Mouse (Mus musculus) brain, embryonic 14.5 days (tissue): ENCODE data around the gene Rell1.

Experiments used
- CTCF ChIP-seq: fragments of 200-500 bp; IDR thresholded peaks from 2 replicates; pipeline ENCODE4 v1.5.1; 2012; ENCODE audit warnings: inconsistent platforms, mild to moderate bottlenecking, moderate library complexity, borderline replicate concordance; ENCODE audit not compliant: insufficient read depth, insufficient read length; ENCODE audit errors: extremely low read depth
- POLR2A ChIP-seq: fragments of 200-500 bp; IDR thresholded peaks from 2 replicates; pipeline ENCODE4 v1.6.1; 2012; ENCODE audit warnings: mild to moderate bottlenecking, inconsistent platforms, borderline replicate concordance; ENCODE audit not compliant: poor library complexity, insufficient read depth, insufficient read length, severe bottlenecking; ENCODE audit errors: extremely low read depth

GRCm38 (mm10) chr5:63930824-63931358 is 37.8 kb downstream of the Rell1 start:
- TF ChIP-seq POLR2A (no peak), CTCF (no peak)
